Mouse (Mus musculus) heart, postnatal 0 days (tissue): ENCODE results near the gene Epha2. TPM values are rescaled to one million over a fixed set of nuclear protein-coding genes. Genes with fewer than 3 reads are reported as not detected.

Experiments used
- ATAC-seq: fragments of 200-750 bp; cut with Nextera tagmentation; 2 replicates; pipeline ENCODE4 v1.8.0; 2017; ENCODE audit warnings: low read depth, moderate number of reproducible peaks, moderate library complexity; ENCODE audit not compliant: insufficient read depth
- DNase-seq: peaks from one replicate; pipeline ENCODE4 v3.0.0-alpha.2; 2016; ENCODE audit warnings: low spot score
- H3K27ac ChIP-seq: fragments of 300-500 bp; sonication (generic); 2 replicates; pipeline ENCODE4 v1.5.1; 2014; ENCODE audit warnings: low read depth, mild to moderate bottlenecking
- H3K27me3 ChIP-seq: fragments of 300-500 bp; sonication (generic); 2 replicates; pipeline ENCODE4 v1.6.1; 2014; ENCODE audit warnings: low read length, mixed read lengths; ENCODE audit not compliant: control insufficient read depth, insufficient read depth
- H3K36me3 ChIP-seq: fragments of 300-500 bp; sonication (generic); replicated peaks from 2 replicates; pipeline ENCODE4 v1.6.1; 2014; ENCODE audit warnings: low read length, mixed read lengths; ENCODE audit not compliant: control insufficient read depth, insufficient read depth
- H3K4me1 ChIP-seq: fragments of 300-500 bp; sonication (generic); 2 replicates; pipeline ENCODE4 v1.6.1; 2014; ENCODE audit warnings: antibody characterized with exemption; ENCODE audit not compliant: control insufficient read depth, insufficient read depth
- H3K4me2 ChIP-seq: fragments of 300-500 bp; sonication (generic); 2 replicates; pipeline ENCODE4 v1.6.1; 2014; ENCODE audit warnings: low read depth, mild to moderate bottlenecking, low read length, moderate library complexity
- H3K4me3 ChIP-seq: fragments of 300-500 bp; sonication (generic); 2 replicates; pipeline ENCODE4 v1.5.1; 2014; ENCODE audit warnings: low read depth, low read length
- H3K9ac ChIP-seq: fragments of 300-500 bp; sonication (generic); replicated peaks from 2 replicates; pipeline ENCODE4 v1.6.1; 2014; ENCODE audit warnings: low read depth, low read length, mixed read lengths
- H3K9me3 ChIP-seq: fragments of 300-500 bp; sonication (generic); replicated peaks from 2 replicates; pipeline ENCODE4 v1.6.1; 2016; ENCODE audit warnings: low read length; ENCODE audit not compliant: control insufficient read depth
- CTCF ChIP-seq: IDR thresholded peaks from 2 replicates; pipeline ENCODE4 v1.5.1; 2016; ENCODE audit warnings: antibody characterized with exemption, control low read depth, low read depth
- EP300 ChIP-seq: IDR thresholded peaks from 2 replicates; pipeline ENCODE4 v1.6.1; 2016; ENCODE audit warnings: antibody characterized with exemption, low read depth
- WGBS: fragments of 180-500 bp; shearing (Covaris S2); extraction: QIAGEN DNeasy Blood & Tissue Kit; methylation state at CpG from one replicate; pipeline ENCODE4 v1.1.7; 2014; 5-methylcytosine and 5-hydroxymethylcytosine counted together
- polyA plus RNA-seq: library from polyadenylated mRNA; unstranded; fragments of >200 nt; fragmentation: Nextera tagmentation; extraction: Ambion mirVana; gene quantifications from 2 replicates; pipeline ENCODE4 v1.2.1, GENCODE M21; 2015
- total RNA-seq: library from RNA; depleted of rRNA; stranded (reverse); fragments of >200 nt; gene quantifications from 2 replicates; pipeline ENCODE4 v1.2.3, GENCODE M21; 2014; ENCODE audit warnings: low replicate concordance

The Epha2 gene
- total and polyA plus RNA-seq, 2 experiments from 2014 or later, result 1.4 to 11.7 TPM

GRCm38 (mm10) chr4:141286860-141287517 is 14.1 kb upstream of the Epha2 start:
- Histone ChIP-seq H3K4me1 (peaks cover 13% of the 10 kb centered on the region), H3K4me2 (peak overlapping the region; percentile 1; the same call in 1 of the 2 replicates), H3K9me3 (no peaks in the 10 kb centered on the region), H3K36me3 (no peaks in the 10 kb centered on the region), H3K4me3 (no peak overlapping the region), H3K27me3 (peaks cover 23% of the 10 kb centered on the region), H3K9ac (no peak overlapping the region), H3K27ac (no peak overlapping the region)
- ATAC-seq (no peak), DNase-seq (no peak)
- 17% methylated on average over 19 of the region's 20 CpGs for WGBS
- no peak for TF ChIP-seq CTCF
- TF ChIP-seq EP300, result no peak

GRCm38 (mm10) chr4:141287518-141288004 is 13.5 kb upstream of the Epha2 start:
- H3K4me1 ChIP-seq, result peaks cover 13% of the 10 kb centered on the region
- ATAC-seq (no peak), DNase-seq (no peak)
- no peak overlapping the region for H3K27ac ChIP-seq
- no peaks in the 10 kb centered on the region for H3K36me3 ChIP-seq
- H3K9ac ChIP-seq, result no peak overlapping the region
- peaks cover 29% of the 10 kb centered on the region for H3K27me3 ChIP-seq
- no peak overlapping the region for H3K4me3 ChIP-seq
- WGBS, result 18% methylated on average over 15 of the region's 15 CpGs
- H3K9me3 ChIP-seq, result no peaks in the 10 kb centered on the region
- TF ChIP-seq EP300, result no peak
- TF ChIP-seq CTCF, result no peak
- H3K4me2 ChIP-seq, result peak overlapping the region; percentile 1; the same call in 1 of the 2 replicates

- Histone ChIP-seq H3K27me3 (peaks cover 33% of the 10 kb centered on the region), H3K4me2 (no peak overlapping the region), H3K4me3 (no peak overlapping the region), H3K9me3 (no peaks in the 10 kb centered on the region), H3K9ac (no peak overlapping the region), H3K36me3 (no peaks in the 10 kb centered on the region), H3K4me1 (peaks cover 13% of the 10 kb centered on the region), H3K27ac (no peak overlapping the region)
- DNase-seq, result no peak
- WGBS, result 68% methylated on average over 8 of the region's 8 CpGs
- TF ChIP-seq CTCF (no peak), EP300 (no peak)
- ATAC-seq, result no peak
These were observed 12.9 kb upstream of the Epha2 start for GRCm38 (mm10) chr4:141288152-141288551.

- no peak for DNase-seq
- Histone ChIP-seq H3K27ac (no peak overlapping the region), H3K4me1 (peaks cover 19% of the 10 kb centered on the region), H3K36me3 (no peaks in the 10 kb centered on the region), H3K27me3 (peaks cover 31% of the 10 kb centered on the region), H3K9ac (0 out of 2 replicates have a peak overlapping the region, but pooled peaks have one; percentile 5), H3K9me3 (no peaks in the 10 kb centered on the region), H3K4me2 (peak overlapping the region; percentile 53), H3K4me3 (peak overlapping the region; percentile 30)
- ATAC-seq, result no peak
- TF ChIP-seq CTCF, result no peak
- no peak for TF ChIP-seq EP300
- 5% methylated on average over 46 of the region's 47 CpGs for WGBS
These were observed 9.3 kb upstream of the Epha2 start for GRCm38 (mm10) chr4:141291571-141292375.

- H3K4me1 ChIP-seq, result peaks cover 14% of the 10 kb centered on the region; the same call in 1 of the 2 replicates
- DNase-seq (no peak), ATAC-seq (no peak)
- no peak overlapping the region for H3K9ac ChIP-seq
- TF ChIP-seq CTCF, result no peak
- no peak for TF ChIP-seq EP300
- no peak overlapping the region for H3K4me3 ChIP-seq
- no peaks in the 10 kb centered on the region for H3K36me3 ChIP-seq
- H3K9me3 ChIP-seq, result no peaks in the 10 kb centered on the region
- H3K27me3 ChIP-seq, result peaks cover 33% of the 10 kb centered on the region
- H3K27ac ChIP-seq, result no peak overlapping the region
- no peak overlapping the region for H3K4me2 ChIP-seq
- WGBS, result 21% methylated on average over 14 of the region's 15 CpGs
These were observed 5.3 kb upstream of the Epha2 start for GRCm38 (mm10) chr4:141295774-141296186.
